Mouse (Mus musculus) lung, postnatal 0 days (tissue): Measurements from ENCODE around the gene Ak2. TPM values are rescaled to one million over a fixed set of nuclear protein-coding genes. Genes with fewer than 3 reads are reported as not detected.

Experiments used
- ATAC-seq: fragments of 200-750 bp; cut with Nextera tagmentation; 2 replicates; pipeline ENCODE4 v1.8.0; 2017; ENCODE audit warnings: moderate library complexity
- DNase-seq: peaks from one replicate; pipeline ENCODE4 v3.0.0-alpha.2; 2016; ENCODE audit warnings: low spot score
- H3K27ac ChIP-seq: fragments of 300-500 bp; sonication (generic); 2 replicates; pipeline ENCODE4 v1.5.1; 2014; ENCODE audit warnings: antibody characterized with exemption, mild to moderate bottlenecking, low read length, mixed read lengths
- H3K27me3 ChIP-seq: fragments of 300-500 bp; sonication (generic); replicated peaks from 2 replicates; pipeline ENCODE4 v1.6.1; 2014; ENCODE audit warnings: low read length, mixed read lengths; ENCODE audit not compliant: insufficient read depth
- H3K36me3 ChIP-seq: fragments of 300-500 bp; sonication (generic); 2 replicates; pipeline ENCODE4 v1.6.1; 2014; ENCODE audit warnings: low read length, mixed read lengths; ENCODE audit not compliant: insufficient read depth
- H3K4me1 ChIP-seq: fragments of 300-500 bp; sonication (generic); 2 replicates; pipeline ENCODE4 v1.6.1; 2014; ENCODE audit warnings: antibody characterized with exemption, low read depth, low read length, mixed read lengths; ENCODE audit not compliant: insufficient read depth
- H3K4me2 ChIP-seq: fragments of 300-500 bp; sonication (generic); replicated peaks from 2 replicates; pipeline ENCODE4 v1.6.1; 2014; ENCODE audit warnings: low read depth, mild to moderate bottlenecking, low read length, moderate library complexity, mixed read lengths
- H3K4me3 ChIP-seq: fragments of 300-500 bp; sonication (generic); 2 replicates; pipeline ENCODE4 v1.5.1; 2014; ENCODE audit warnings: low read depth, low read length
- H3K9ac ChIP-seq: fragments of 300-500 bp; sonication (generic); replicated peaks from 2 replicates; pipeline ENCODE4 v1.6.1; 2014; ENCODE audit warnings: low read depth, mild to moderate bottlenecking
- H3K9me3 ChIP-seq: fragments of 300-500 bp; sonication (generic); 2 replicates; pipeline ENCODE4 v1.6.1; 2016; ENCODE audit warnings: low read length, mixed read lengths
- CTCF ChIP-seq: IDR thresholded peaks from 2 replicates; pipeline ENCODE4 v1.5.1; 2016; ENCODE audit warnings: antibody characterized with exemption, mild to moderate bottlenecking
- EP300 ChIP-seq: IDR thresholded peaks from 2 replicates; pipeline ENCODE4 v1.6.1; 2016; ENCODE audit warnings: antibody characterized with exemption, mild to moderate bottlenecking, control low read depth
- WGBS: fragments of 180-500 bp; shearing (Covaris S2); extraction: QIAGEN DNeasy Blood & Tissue Kit; methylation state at CpG from one replicate; pipeline ENCODE4 v1.1.7; 2014; 5-methylcytosine and 5-hydroxymethylcytosine counted together
- polyA plus RNA-seq: library from polyadenylated mRNA; unstranded; fragments of >200 nt; fragmentation: Nextera tagmentation; extraction: Ambion mirVana; gene quantifications from 2 replicates; pipeline ENCODE4 v1.2.1, GENCODE M21; 2015

Ak2 gene
- polyA plus RNA-seq, 1 experiment from 2014 or later, result 85.7 TPM

GRCm38 (mm10) chr4:128961301-128962028 lies 30.3 kb upstream of the Ak2 start:
- peak overlapping the region; percentile 49 for H3K4me3 ChIP-seq
- no peak for TF ChIP-seq EP300
- no peak for TF ChIP-seq CTCF
- peak overlapping the region; percentile 85 for H3K4me2 ChIP-seq
- H3K9me3 ChIP-seq, result no peaks in the 10 kb centered on the region
- peak overlapping the region; percentile 47; the same call in 1 of the 2 replicates for H3K27ac ChIP-seq
- H3K4me1 ChIP-seq, result peaks cover 5% of the 10 kb centered on the region; the same call in 1 of the 2 replicates
- no peak for DNase-seq
- H3K36me3 ChIP-seq, result no peaks in the 10 kb centered on the region
- H3K27me3 ChIP-seq, result 0 out of 2 replicates have a peak, but pooled peaks cover 3% of the 10 kb centered on the region
- ATAC-seq, result no peak
- peak overlapping the region; percentile 56 for H3K9ac ChIP-seq
- WGBS, result 5% methylated on average over 16 of the region's 16 CpGs

- Histone ChIP-seq H3K27ac (peak within 1 kb of the TSS; percentile 47), H3K4me2 (peak within 1 kb of the TSS; percentile 85), H3K4me1 (peaks cover 8% of the 10 kb centered on the region; the same call in 1 of the 2 replicates), H3K4me3 (peak within 1 kb of the TSS; percentile 49), H3K27me3 (0 out of 2 replicates have a peak, but pooled peaks cover 3% of the 10 kb centered on the region), H3K36me3 (no peaks in the 10 kb centered on the region), H3K9me3 (no peaks in the 10 kb centered on the region), H3K9ac (peak within 1 kb of the TSS; percentile 56)
- TF ChIP-seq EP300 (no peak), CTCF (no peak)
- DNase-seq (peak; percentile 91), ATAC-seq (peak; percentile 95)
- 1% methylated on average over 53 of the region's 72 CpGs for whole genome bisulfite sequencing
These were observed 29.5 kb upstream of the Ak2 start, which contains the start of gene Azin2 for GRCm38 (mm10) chr4:128962029-128962925. Azin2 (minus strand) TSS chr4:128962442.

GRCm38 (mm10) chr4:128962926-128963290 lies 28.9 kb upstream of the Ak2 start:
- peaks cover 6% of the 10 kb centered on the region; the same call in 1 of the 2 replicates for H3K4me1 ChIP-seq

GRCm38 (mm10) chr4:128966751-128967150 lies 25.0 kb upstream of the Ak2 start:
- no peak overlapping the region for H3K4me3 ChIP-seq
- H3K9ac ChIP-seq, result no peak overlapping the region
- H3K27me3 ChIP-seq, result 0 out of 2 replicates have a peak, but pooled peaks cover 3% of the 10 kb centered on the region
- 0 out of 2 replicates have a peak, but pooled peaks cover 3% of the 10 kb centered on the region for H3K4me1 ChIP-seq
- H3K36me3 ChIP-seq, result no peaks in the 10 kb centered on the region
- H3K27ac ChIP-seq, result no peak overlapping the region
- WGBS, result 17% methylated on average over 7 of the region's 7 CpGs
- DNase-seq (no peak), ATAC-seq (no peak)
- no peak for TF ChIP-seq EP300
- TF ChIP-seq CTCF, result no peak
- no peaks in the 10 kb centered on the region for H3K9me3 ChIP-seq
- no peak overlapping the region for H3K4me2 ChIP-seq

More at GRCm38 (mm10) chr4:128962926-128963290, 28.9 kb upstream of the Ak2 start:
- TF ChIP-seq CTCF, result no peak
- TF ChIP-seq EP300, result 0 out of 2 replicates have a peak, but pooled peaks have one; percentile 27
- H3K27me3 ChIP-seq, result 0 out of 2 replicates have a peak, but pooled peaks cover 3% of the 10 kb centered on the region
- H3K4me2 ChIP-seq, result peak overlapping the region; percentile 85
- H3K36me3 ChIP-seq, result no peaks in the 10 kb centered on the region
- 4% methylated on average over 9 of the region's 9 CpGs for WGBS
- DNase-seq (no peak), ATAC-seq (peak; percentile 30)
- H3K27ac ChIP-seq, result 0 out of 2 replicates have a peak overlapping the region, but pooled peaks have one; percentile 47
- H3K9me3 ChIP-seq, result no peaks in the 10 kb centered on the region
- H3K4me3 ChIP-seq, result peak overlapping the region; percentile 49; the same call in 1 of the 2 replicates
- H3K9ac ChIP-seq, result 0 out of 2 replicates have a peak overlapping the region, but pooled peaks have one; percentile 56

GRCm38 (mm10) chr4:128969081-128969480 lies 22.7 kb upstream of the Ak2 start:
- Histone ChIP-seq H3K9me3 (no peaks in the 10 kb centered on the region), H3K4me2 (no peak overlapping the region), H3K9ac (no peak overlapping the region), H3K27ac (peak overlapping the region; percentile 43), H3K4me1 (0 out of 2 replicates have a peak, but pooled peaks cover 3% of the 10 kb centered on the region), H3K27me3 (0 out of 2 replicates have a peak, but pooled peaks cover 3% of the 10 kb centered on the region), H3K4me3 (no peak overlapping the region), H3K36me3 (no peaks in the 10 kb centered on the region)
- peak; percentile 95 for DNase-seq
- TF ChIP-seq EP300, result peak; percentile 92
- no peak for TF ChIP-seq CTCF
- peak; percentile 86 for ATAC-seq
- 52% methylated on average over 5 of the region's 5 CpGs for WGBS
